Comparison of ENCODE assay signal across 8 mouse cellular contexts in genomic region chr10:80208841-80209371, GRCm38 (mm10). TPM values are rescaled to one million over a fixed set of nuclear protein-coding genes. Genes with fewer than 3 reads are reported as not detected.
DNase-seq lines count a peak whose midpoint lies in the region; ATAC-seq and TF ChIP-seq lines count a peak whose summit lies in the region.

No protein-coding gene starts in this region.

- DNase-seq in heart, embryonic 10.5 days (ENCODE audit: low spot score): no peak
- no peak for DNase-seq in heart, adult 8-10 months (ENCODE audit: low spot score)
- DNase-seq in right cerebral cortex, adult 18-20 months: peak; percentile 50
- no peak for DNase-seq in right cerebral cortex, postnatal 36 days (ENCODE audit: low spot score in 2 of 2)
- no peak for DNase-seq in limb, embryonic 14.5 days (ENCODE audit: low spot score)
- DNase-seq in urinary bladder, postnatal 14 days (ENCODE audit: low spot score): no peak
- DNase-seq in thymus, postnatal 14 days: no peak
- DNase-seq in T-cell, adult 2 months (ENCODE audit: low spot score): no peak

- 0 out of 2 replicates have a peak overlapping the region, but pooled peaks have one; percentile 0 for H3K9ac ChIP-seq in limb, embryonic 14.5 days (ENCODE audit: low read depth, low read length, severe bottlenecking)

- ATAC-seq in limb, embryonic 14.5 days (ENCODE audit: low FRiP score, low read depth): no peak

- H3K9me3 ChIP-seq in heart, embryonic 10.5 days: no peaks in the 10 kb centered on the region
- H3K9me3 ChIP-seq in limb, embryonic 14.5 days (ENCODE audit: control insufficient read depth, low read length): no peaks in the 10 kb centered on the region

- H3K4me1 ChIP-seq in heart, embryonic 10.5 days: peaks cover 15% of the 10 kb centered on the region
- no peaks in the 10 kb centered on the region for H3K4me1 ChIP-seq in limb, embryonic 14.5 days (ENCODE audit: control insufficient read depth, insufficient read depth, low read length)

- H3K36me3 ChIP-seq in heart, embryonic 10.5 days: no peaks in the 10 kb centered on the region
- no peaks in the 10 kb centered on the region for H3K36me3 ChIP-seq in limb, embryonic 14.5 days (ENCODE audit: control insufficient read depth, insufficient read depth, low read length)

- TF ChIP-seq POLR2A in limb, embryonic 14.5 days (IDR thresholded peaks at IDR 0.05; ENCODE audit: borderline replicate concordance, extremely low read depth, insufficient read depth, insufficient read length): no peak

- peak overlapping the region; percentile 32 for H3K4me3 ChIP-seq in heart, embryonic 10.5 days
- no peak overlapping the region for H3K4me3 ChIP-seq in limb, embryonic 14.5 days (replicated peaks; ENCODE audit: low read length)

- H3K27ac ChIP-seq in heart, embryonic 10.5 days: peak overlapping the region; percentile 24; the same call in 1 of the 2 replicates
- no peak overlapping the region for H3K27ac ChIP-seq in limb, embryonic 14.5 days (replicated peaks; ENCODE audit: low read depth, low read length)

- H3K4me2 ChIP-seq in limb, embryonic 14.5 days (replicated peaks; ENCODE audit: low read depth, low read length, severe bottlenecking): no peak overlapping the region

- WGBS in heart, embryonic 10.5 days: 9% methylated on average over 24 of the region's 24 CpGs
- 14% methylated on average over 24 of the region's 24 CpGs for WGBS in limb, embryonic 14.5 days

- peaks cover 26% of the 10 kb centered on the region for H3K27me3 ChIP-seq in heart, embryonic 10.5 days (ENCODE audit: insufficient read depth, poor library complexity, severe bottlenecking)
- H3K27me3 ChIP-seq in limb, embryonic 14.5 days (ENCODE audit: control insufficient read depth, insufficient read depth, low read length): no peaks in the 10 kb centered on the region

RNA-seq across cellular contexts. Expression of gene Mum1, which starts 17.3 kb away (rescaled TPM):
- polyA plus RNA-seq in heart, embryonic 10.5 days (2016; fragmentation: Nextera tagmentation; extraction: Ambion mirVana): 56.4 and 76.5 TPM in 2 replicates
- total RNA-seq in heart, adult 8-10 months (2022): 10 to 100 TPM; 10.5 to 16.3 (median 14.6) TPM
- polyA plus RNA-seq in limb, embryonic 14.5 days (2012; rRNA removed): 91.5 and 93.4 TPM in 2 replicates
- polyA plus RNA-seq in limb, embryonic 14.5 days (2014; fragmentation: Nextera tagmentation; extraction: Ambion mirVana): 50.1 and 57.3 TPM in 2 replicates

RNA-seq across cellular contexts. Expression of gene Efna2, which starts 29.6 kb away (rescaled TPM):
- polyA plus RNA-seq in heart, embryonic 10.5 days (2016; fragmentation: Nextera tagmentation; extraction: Ambion mirVana): 14.9 and 20.6 TPM in 2 replicates
- 1 to 10 TPM in 3 of 4 experiments, under 1 TPM in 1; 0.78 to 1.2 (median 1.1) TPM for total RNA-seq in heart, adult 8-10 months (2022)
- 41.7 and 67.7 TPM in 2 replicates for polyA plus RNA-seq in limb, embryonic 14.5 days (2012; rRNA removed)
- 31.5 and 38.6 TPM in 2 replicates for polyA plus RNA-seq in limb, embryonic 14.5 days (2014; fragmentation: Nextera tagmentation; extraction: Ambion mirVana)

RNA-seq across cellular contexts. Expression of gene 1600002K03Rik, which starts 36.2 kb away (rescaled TPM):
- 11.7 and 13.9 TPM in 2 replicates for polyA plus RNA-seq in heart, embryonic 10.5 days (2016; fragmentation: Nextera tagmentation; extraction: Ambion mirVana)
- 1 to 10 TPM; 4.9 to 7.7 (median 5.9) TPM for total RNA-seq in heart, adult 8-10 months (2022)
- polyA plus RNA-seq in limb, embryonic 14.5 days (2012; rRNA removed): 10.9 and 15.5 TPM in 2 replicates
- 8.5 and 12.8 TPM in 2 replicates for polyA plus RNA-seq in limb, embryonic 14.5 days (2014; fragmentation: Nextera tagmentation; extraction: Ambion mirVana)

RNA-seq across cellular contexts. Expression of gene Ndufs7, which starts 40.0 kb away (rescaled TPM):
- polyA plus RNA-seq in heart, embryonic 10.5 days (2016; fragmentation: Nextera tagmentation; extraction: Ambion mirVana): 432 and 538 TPM in 2 replicates
- 1,000 to 10,000 TPM in 3 of 4 experiments, 100 to 1,000 TPM in 1; 949 to 1,112 (median 1,023) TPM for total RNA-seq in heart, adult 8-10 months (2022)
- polyA plus RNA-seq in limb, embryonic 14.5 days (2012; rRNA removed): 338 and 449 TPM in 2 replicates
- polyA plus RNA-seq in limb, embryonic 14.5 days (2014; fragmentation: Nextera tagmentation; extraction: Ambion mirVana): 349 and 366 TPM in 2 replicates

RNA-seq across cellular contexts. Expression of gene Cirbp, which starts 43.1 kb away (rescaled TPM):
- 85.7 and 98.0 TPM in 2 replicates for polyA plus RNA-seq in heart, embryonic 10.5 days (2016; fragmentation: Nextera tagmentation; extraction: Ambion mirVana)
- total RNA-seq in heart, adult 8-10 months (2022): 10 to 100 TPM; 34.7 to 69.7 (median 51.6) TPM
- polyA plus RNA-seq in limb, embryonic 14.5 days (2012; rRNA removed): 286 and 289 TPM in 2 replicates
- polyA plus RNA-seq in limb, embryonic 14.5 days (2014; fragmentation: Nextera tagmentation; extraction: Ambion mirVana): 101 and 106 TPM in 2 replicates
